Mouse (Mus musculus) brain, embryonic 14.5 days (tissue): ENCODE measurements around the gene 6330409D20Rik.

ENCODE experiments used
- CTCF ChIP-seq: fragments of 200-500 bp; IDR thresholded peaks from 2 replicates; pipeline ENCODE4 v1.5.1; 2012; ENCODE audit warnings: inconsistent platforms, mild to moderate bottlenecking, moderate library complexity, borderline replicate concordance; ENCODE audit not compliant: insufficient read depth, insufficient read length; ENCODE audit errors: extremely low read depth
- POLR2A ChIP-seq: fragments of 200-500 bp; IDR thresholded peaks from 2 replicates; pipeline ENCODE4 v1.6.1; 2012; ENCODE audit warnings: mild to moderate bottlenecking, inconsistent platforms, borderline replicate concordance; ENCODE audit not compliant: poor library complexity, insufficient read depth, insufficient read length, severe bottlenecking; ENCODE audit errors: extremely low read depth

GRCm38 (mm10) chr2:32689420-32689819, 51.4 kb downstream of the 6330409D20Rik start:
- peak; percentile 100 for TF ChIP-seq CTCF
- TF ChIP-seq POLR2A, result no peak
